Mouse (Mus musculus): ENCODE data around the gene Zfp940.

- TF ChIP-seq MAX (IDR thresholded peaks at IDR 0.05; ENCODE audit: low read length) (no peak), POLR2A (IDR thresholded peaks at IDR 0.05; ENCODE audit: low read depth, low read length) (no peak), ZNF384 (IDR thresholded peaks at IDR 0.05; ENCODE audit: low read depth, low read length) (no peak), CTCF (conservative IDR thresholded peaks at IDR 0.05 in 1 of 2, IDR thresholded peaks at IDR 0.05 in 1 of 2; ENCODE audit: low read depth in 2 of 2, low read length in 2 of 2) (no peak), NELFE (IDR thresholded peaks at IDR 0.05; ENCODE audit: low read depth, low read length) (no peak), CHD2 (IDR thresholded peaks at IDR 0.05; ENCODE audit: low read length) (no peak)
Measured at GRCm38 (mm10) chr7:29898351-29898750, 44.9 kb upstream of the Zfp940 start.
